Mouse (Mus musculus): Measurements from ENCODE around the gene Ppp1r9a.

- TF ChIP-seq POLR2A (IDR thresholded peaks at IDR 0.05; ENCODE audit: insufficient read length, low read depth) (no peak), E2F4 (IDR thresholded peaks at IDR 0.05; ENCODE audit: insufficient read depth) (no peak), CEBPB (IDR thresholded peaks at IDR 0.05; ENCODE audit: insufficient read depth, poor library complexity, severe bottlenecking) (no peak)
Observed at GRCm38 (mm10) chr6:5188036-5188435, 285.3 kb downstream of the Ppp1r9a start.

All from myocyte (in vitro differentiated cells).